Mouse (Mus musculus) midbrain, embryonic 15.5 days (tissue): Measurements from ENCODE around the gene Tagln2. TPM values are rescaled to one million over a fixed set of nuclear protein-coding genes. Genes with fewer than 3 reads are reported as not detected.
A peak's percentile ranks its signal among the peaks of the same experiment; 100 is the strongest.

Experiments
- ATAC-seq: fragments of 200-750 bp; cut with Nextera tagmentation; replicated peaks from 2 replicates; pipeline ENCODE4 v1.8.0; 2017; ENCODE audit warnings: moderate TSS enrichment
- H3K27ac ChIP-seq: fragments of 300-500 bp; sonication (generic); 2 replicates; pipeline ENCODE4 v1.5.1; 2015; ENCODE audit warnings: mild to moderate bottlenecking, inconsistent platforms
- H3K27me3 ChIP-seq: fragments of 300-500 bp; sonication (generic); replicated peaks from 2 replicates; pipeline ENCODE4 v1.6.1; 2015; ENCODE audit warnings: inconsistent platforms
- H3K36me3 ChIP-seq: fragments of 300-500 bp; sonication (generic); replicated peaks from 2 replicates; pipeline ENCODE4 v1.6.1; 2015; ENCODE audit warnings: inconsistent platforms
- H3K4me1 ChIP-seq: fragments of 300-500 bp; sonication (generic); 2 replicates; pipeline ENCODE4 v1.6.1; 2015; ENCODE audit warnings: inconsistent platforms
- H3K4me2 ChIP-seq: fragments of 300-500 bp; sonication (generic); 2 replicates; pipeline ENCODE4 v1.6.1; 2015; ENCODE audit warnings: inconsistent platforms, mild to moderate bottlenecking, moderate library complexity
- H3K4me3 ChIP-seq: fragments of 300-500 bp; sonication (generic); 2 replicates; pipeline ENCODE4 v1.5.1; 2015; ENCODE audit warnings: mild to moderate bottlenecking, inconsistent platforms
- H3K9ac ChIP-seq: fragments of 300-500 bp; sonication (generic); 2 replicates; pipeline ENCODE4 v1.6.1; 2015; ENCODE audit warnings: mild to moderate bottlenecking, inconsistent platforms
- H3K9me3 ChIP-seq: fragments of 300-500 bp; sonication (generic); 2 replicates; pipeline ENCODE4 v1.6.1; 2016; ENCODE audit warnings: inconsistent platforms
- WGBS: fragments of 180-500 bp; shearing (Covaris S2); methylation state at CpG from one replicate; pipeline ENCODE4 v1.1.7; 2015; ENCODE audit warnings: mixed read lengths; 5-methylcytosine and 5-hydroxymethylcytosine counted together
- polyA plus RNA-seq: library from polyadenylated mRNA; unstranded; fragments of >200 nt; fragmentation: Nextera tagmentation; extraction: Ambion mirVana; gene quantifications from 2 replicates; pipeline ENCODE4 v1.2.1, GENCODE M21; 2015

The Tagln2 gene
- polyA plus RNA-seq, 1 experiment from 2014 or later, result 57.2 TPM

DNA sequence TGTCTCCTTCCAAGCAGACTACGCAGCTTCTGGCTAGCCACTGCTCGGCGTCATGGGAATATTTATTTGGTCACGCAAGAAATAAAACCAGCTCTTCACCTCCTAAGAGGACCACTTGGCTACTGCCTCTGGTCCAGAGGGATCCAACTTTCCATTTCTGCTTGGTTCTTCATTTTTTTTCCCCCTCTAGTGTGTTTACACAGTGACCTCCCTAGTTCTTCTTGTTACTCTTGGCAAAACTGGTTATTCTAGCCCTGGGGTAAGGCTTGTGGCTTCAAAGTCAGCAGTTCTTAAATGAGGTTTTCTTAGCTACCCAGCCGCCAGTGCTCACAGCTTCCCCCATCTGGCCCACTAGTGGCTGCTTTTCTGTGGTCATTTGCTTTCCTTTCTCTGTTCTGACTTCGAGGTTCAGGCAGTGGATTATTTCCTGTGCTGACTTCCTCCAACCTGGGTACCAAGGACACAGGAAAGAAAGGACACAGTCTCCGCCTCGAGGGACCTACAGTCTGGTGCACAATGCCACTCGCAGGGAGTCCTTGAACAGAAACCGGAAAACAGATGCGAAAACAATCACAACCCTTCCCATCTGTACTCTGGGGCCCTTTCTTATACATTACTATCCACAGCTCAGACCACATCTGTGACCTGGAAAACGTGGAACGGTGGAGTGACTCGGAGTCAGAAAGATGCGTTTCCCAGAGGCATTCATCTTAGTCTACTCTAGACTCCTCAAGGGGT, 25.3 kb downstream of the Tagln2 start:
- Histone ChIP-seq H3K36me3 (no peaks in the 10 kb centered on the region), H3K9me3 (no peaks in the 10 kb centered on the region), H3K27me3 (no peaks in the 10 kb centered on the region; the same call in 1 of the 2 replicates), H3K9ac (no peak overlapping the region), H3K4me2 (no peak overlapping the region), H3K4me1 (peaks cover 13% of the 10 kb centered on the region), H3K4me3 (no peak overlapping the region), H3K27ac (no peak overlapping the region)
- no peak for ATAC-seq
- WGBS, result 47% methylated on average over 15 of the region's 15 CpGs

DNA sequence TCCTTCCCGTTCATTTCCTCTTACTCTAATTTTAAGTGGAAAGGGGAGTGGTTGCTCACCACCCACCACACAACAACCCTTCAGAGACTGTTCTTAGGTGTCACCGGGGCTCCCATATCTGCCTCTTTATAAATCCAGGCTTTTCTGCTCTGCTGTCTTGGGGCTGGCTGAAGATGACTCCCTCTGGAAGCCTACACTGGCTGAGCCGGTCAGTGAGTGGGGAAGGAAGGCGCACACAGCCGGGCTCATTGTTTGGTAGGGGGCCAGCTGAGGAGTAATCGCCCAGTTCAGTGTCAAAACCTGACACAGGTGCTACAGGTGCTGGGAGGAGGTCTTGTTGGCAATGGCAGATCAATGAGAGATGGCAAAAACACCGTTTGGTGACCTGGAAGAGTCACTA, 26.1 kb downstream of the Tagln2 start:
- 70% methylated on average over 7 of the region's 7 CpGs for WGBS
- H3K4me1 ChIP-seq, result peaks cover 6% of the 10 kb centered on the region

DNA sequence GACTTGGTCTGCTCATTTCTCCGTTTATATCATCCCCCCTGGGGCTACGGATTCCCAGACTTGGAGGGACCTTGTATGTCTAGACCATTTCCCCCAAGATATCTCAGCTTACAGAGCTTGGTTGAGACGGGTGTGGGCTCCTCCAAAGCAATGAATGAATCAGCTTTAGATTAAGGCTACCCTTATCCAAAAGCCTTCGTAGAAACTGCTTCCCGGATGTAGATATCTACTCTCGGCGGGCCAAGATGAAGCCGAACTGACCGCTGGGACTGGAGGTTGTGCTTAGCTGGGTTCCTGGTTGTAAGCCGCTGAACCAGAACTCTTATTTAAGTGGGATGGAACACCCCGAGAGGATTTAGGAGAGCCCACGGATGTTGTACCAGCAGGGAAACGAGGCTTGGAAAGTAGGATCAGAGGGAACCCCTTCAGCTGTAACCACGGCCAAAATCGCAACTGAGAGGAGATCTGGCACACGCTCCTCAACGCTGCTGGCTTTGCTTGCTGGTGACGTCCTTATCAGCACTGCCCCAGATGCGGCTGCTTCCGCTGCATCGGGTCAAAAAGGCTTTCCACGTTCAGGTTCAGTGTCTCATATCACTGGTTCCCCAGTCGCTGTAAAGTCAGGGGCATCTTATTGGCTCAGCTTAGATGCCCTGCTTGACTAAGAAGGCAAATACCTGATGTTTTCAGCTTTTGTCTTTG, 26.7 kb downstream of the Tagln2 start:
- Histone ChIP-seq H3K9me3 (no peaks in the 10 kb centered on the region), H3K4me3 (no peak overlapping the region), H3K27ac (no peak overlapping the region), H3K4me2 (no peak overlapping the region), H3K27me3 (no peaks in the 10 kb centered on the region; the same call in 1 of the 2 replicates), H3K36me3 (no peaks in the 10 kb centered on the region), H3K9ac (no peak overlapping the region), H3K4me1 (no peaks in the 10 kb centered on the region; the same call in 1 of the 2 replicates)
- WGBS, result 69% methylated on average over 23 of the region's 23 CpGs
- ATAC-seq, result no peak

More for the DNA sequence above, 26.1 kb downstream of the Tagln2 start:
- H3K4me3 ChIP-seq, result no peak overlapping the region
- H3K27ac ChIP-seq, result no peak overlapping the region
- no peaks in the 10 kb centered on the region for H3K9me3 ChIP-seq
- ATAC-seq, result no peak
- H3K9ac ChIP-seq, result no peak overlapping the region
- H3K27me3 ChIP-seq, result no peaks in the 10 kb centered on the region; the same call in 1 of the 2 replicates
- no peaks in the 10 kb centered on the region for H3K36me3 ChIP-seq
- no peak overlapping the region for H3K4me2 ChIP-seq

GRCm38 (mm10) chr1:172527431-172527830, 27.6 kb downstream of the Tagln2 start:
- 95% methylated on average over 10 of the region's 10 CpGs for WGBS
- Histone ChIP-seq H3K4me3 (no peak overlapping the region), H3K9ac (no peak overlapping the region), H3K9me3 (no peaks in the 10 kb centered on the region), H3K36me3 (no peaks in the 10 kb centered on the region), H3K4me2 (no peak overlapping the region), H3K4me1 (peaks cover 7% of the 10 kb centered on the region), H3K27me3 (no peaks in the 10 kb centered on the region; the same call in 1 of the 2 replicates), H3K27ac (no peak overlapping the region)
- ATAC-seq, result no peak

DNA sequence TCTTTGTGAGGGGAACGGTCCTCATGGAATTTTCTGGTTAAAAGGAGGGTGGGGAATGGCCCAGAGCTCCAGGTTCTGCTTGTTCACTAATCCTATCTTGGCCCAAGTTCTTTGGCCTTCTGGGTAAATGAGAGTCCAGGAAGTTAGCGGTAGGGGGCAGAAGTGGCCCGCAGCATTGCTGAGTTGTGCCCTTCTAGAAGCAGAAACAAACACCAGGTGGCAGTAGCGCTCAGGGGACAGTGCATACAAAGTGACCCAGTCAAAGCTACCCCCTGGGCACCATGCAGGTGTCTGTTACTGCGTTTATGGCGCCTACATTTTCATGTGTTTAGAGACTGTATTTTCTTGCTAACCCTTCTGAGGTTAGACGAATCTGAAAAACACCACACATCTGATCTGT, 28.9 kb downstream of the Tagln2 start:
- H3K27me3 ChIP-seq, result no peaks in the 10 kb centered on the region; the same call in 1 of the 2 replicates
- H3K9me3 ChIP-seq, result no peaks in the 10 kb centered on the region
- no peak overlapping the region for H3K9ac ChIP-seq
- H3K4me1 ChIP-seq, result peaks cover 15% of the 10 kb centered on the region
- H3K4me2 ChIP-seq, result no peak overlapping the region
- WGBS, result 6% methylated on average over 7 of the region's 7 CpGs
- H3K27ac ChIP-seq, result no peak overlapping the region
- peak; percentile 38 for ATAC-seq
- no peaks in the 10 kb centered on the region for H3K36me3 ChIP-seq
- no peak overlapping the region for H3K4me3 ChIP-seq

GRCm38 (mm10) chr1:172530544-172531220, 30.8 kb downstream of the Tagln2 start:
- Histone ChIP-seq H3K36me3 (no peaks in the 10 kb centered on the region), H3K9ac (no peak overlapping the region), H3K4me2 (no peak overlapping the region), H3K27me3 (no peaks in the 10 kb centered on the region; the same call in 1 of the 2 replicates), H3K4me1 (peaks cover 15% of the 10 kb centered on the region), H3K27ac (no peak overlapping the region), H3K9me3 (no peaks in the 10 kb centered on the region), H3K4me3 (no peak overlapping the region)
- WGBS, result 28% methylated on average over 8 of the region's 8 CpGs
- 0 out of 2 replicates have a peak, but pooled peaks have one; percentile 2 for ATAC-seq

- H3K9ac ChIP-seq, result no peak overlapping the region
- H3K4me3 ChIP-seq, result peak overlapping the region; percentile 17
- WGBS, result 2% methylated on average over 13 of the region's 13 CpGs
- no peaks in the 10 kb centered on the region for H3K9me3 ChIP-seq
- H3K4me2 ChIP-seq, result peak overlapping the region; percentile 40
- H3K4me1 ChIP-seq, result peaks cover 15% of the 10 kb centered on the region
- H3K36me3 ChIP-seq, result no peaks in the 10 kb centered on the region
- ATAC-seq, result peak; percentile 78
- no peak overlapping the region for H3K27ac ChIP-seq
- no peaks in the 10 kb centered on the region; the same call in 1 of the 2 replicates for H3K27me3 ChIP-seq
Observed at GRCm38 (mm10) chr1:172532551-172532950, 32.7 kb downstream of the Tagln2 start.

DNA sequence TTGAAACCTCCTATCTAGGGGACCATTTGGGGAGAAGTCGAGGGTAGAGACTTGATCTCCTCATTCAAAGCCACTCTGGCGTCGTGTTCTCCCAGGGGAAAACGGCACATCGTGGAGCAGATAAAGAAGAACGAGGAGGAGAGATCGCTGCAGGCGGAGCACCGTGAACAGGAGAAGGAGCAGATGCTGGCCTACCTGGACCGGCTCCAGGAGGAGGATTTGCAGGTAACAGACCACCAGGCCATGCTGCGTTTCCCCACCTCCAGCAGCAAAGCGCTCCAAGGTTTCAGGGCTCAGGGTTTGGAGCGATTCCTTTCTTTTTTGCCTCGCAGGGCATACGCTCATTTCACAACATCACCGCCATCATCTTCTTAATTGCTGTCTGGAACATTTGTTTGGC, 35.3 kb downstream of the Tagln2 start:
- no peaks in the 10 kb centered on the region for H3K27me3 ChIP-seq
- H3K9ac ChIP-seq, result no peak overlapping the region
- H3K36me3 ChIP-seq, result no peaks in the 10 kb centered on the region
- no peak overlapping the region for H3K4me3 ChIP-seq
- no peak overlapping the region for H3K4me2 ChIP-seq
- H3K9me3 ChIP-seq, result no peaks in the 10 kb centered on the region
- no peak for ATAC-seq
- WGBS, result 81% methylated on average over 16 of the region's 16 CpGs
- H3K27ac ChIP-seq, result no peak overlapping the region
- peaks cover 21% of the 10 kb centered on the region for H3K4me1 ChIP-seq

DNA sequence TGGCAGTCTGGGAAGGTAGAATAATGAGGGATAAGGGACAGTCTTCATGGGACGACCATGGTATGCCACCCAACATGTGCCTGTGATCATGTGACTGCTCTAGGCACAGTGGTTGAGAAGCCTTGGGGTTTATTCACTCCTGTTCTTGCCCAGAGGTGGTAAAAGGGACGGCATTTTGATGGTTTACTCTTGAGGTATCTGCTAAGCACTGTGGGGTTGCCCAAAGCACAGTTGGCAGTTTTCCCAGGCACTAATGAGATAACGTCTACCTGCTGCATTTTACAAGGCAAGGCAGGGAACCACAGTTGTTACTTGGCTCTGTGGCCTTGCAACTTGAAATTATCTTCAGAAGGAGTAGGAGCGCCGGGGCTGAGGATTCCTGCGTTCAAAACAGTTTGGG, 40.0 kb downstream of the Tagln2 start:
- no peaks in the 10 kb centered on the region for H3K27me3 ChIP-seq
- 53% methylated on average over 6 of the region's 6 CpGs for WGBS
- 0 out of 2 replicates have a peak overlapping the region, but pooled peaks have one; percentile 11 for H3K9ac ChIP-seq
- no peak overlapping the region for H3K4me2 ChIP-seq
- no peaks in the 10 kb centered on the region for H3K36me3 ChIP-seq
- peak overlapping the region; percentile 64 for H3K27ac ChIP-seq
- H3K9me3 ChIP-seq, result no peaks in the 10 kb centered on the region
- H3K4me1 ChIP-seq, result peaks cover 13% of the 10 kb centered on the region
- no peak overlapping the region for H3K4me3 ChIP-seq
- peak; percentile 40 for ATAC-seq

GRCm38 (mm10) chr1:172540283-172540820, 40.5 kb downstream of the Tagln2 start:
- 34% methylated on average over 11 of the region's 11 CpGs for WGBS
- peak; percentile 42 for ATAC-seq
- peak overlapping the region; percentile 64 for H3K27ac ChIP-seq

DNA sequence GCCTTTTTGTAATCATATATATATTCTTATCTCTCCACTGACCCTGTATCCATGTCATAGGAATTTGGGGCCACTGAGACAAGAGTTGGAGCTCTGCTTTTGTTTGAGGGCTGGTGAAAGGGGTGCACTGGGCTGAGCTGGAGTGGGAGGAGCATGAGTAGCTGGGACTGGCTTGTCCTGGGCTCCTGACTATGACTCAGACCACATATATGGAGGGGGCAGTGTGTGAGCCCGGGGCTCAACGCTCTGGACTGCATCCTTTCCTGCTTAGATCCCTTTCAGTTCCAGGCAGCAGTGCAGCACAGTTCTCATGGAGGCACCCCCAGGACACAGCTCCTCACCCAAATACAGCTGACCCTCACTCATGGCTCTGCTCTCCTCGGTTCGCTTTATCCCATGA, 46.2 kb downstream of the Tagln2 start:
- whole genome bisulfite sequencing, result 89% methylated on average over 4 of the region's 4 CpGs
- Histone ChIP-seq H3K9ac (no peak overlapping the region), H3K36me3 (no peaks in the 10 kb centered on the region), H3K4me2 (no peak overlapping the region), H3K27ac (no peak overlapping the region), H3K9me3 (no peaks in the 10 kb centered on the region), H3K4me3 (no peak overlapping the region), H3K4me1 (peaks cover 18% of the 10 kb centered on the region), H3K27me3 (no peaks in the 10 kb centered on the region)
- ATAC-seq, result no peak

More at GRCm38 (mm10) chr1:172540283-172540820, 40.5 kb downstream of the Tagln2 start:
- Histone ChIP-seq H3K36me3 (no peaks in the 10 kb centered on the region), H3K4me2 (no peak overlapping the region), H3K4me1 (peaks cover 13% of the 10 kb centered on the region), H3K9me3 (no peaks in the 10 kb centered on the region), H3K4me3 (no peak overlapping the region), H3K9ac (0 out of 2 replicates have a peak overlapping the region, but pooled peaks have one; percentile 11), H3K27me3 (no peaks in the 10 kb centered on the region)

DNA sequence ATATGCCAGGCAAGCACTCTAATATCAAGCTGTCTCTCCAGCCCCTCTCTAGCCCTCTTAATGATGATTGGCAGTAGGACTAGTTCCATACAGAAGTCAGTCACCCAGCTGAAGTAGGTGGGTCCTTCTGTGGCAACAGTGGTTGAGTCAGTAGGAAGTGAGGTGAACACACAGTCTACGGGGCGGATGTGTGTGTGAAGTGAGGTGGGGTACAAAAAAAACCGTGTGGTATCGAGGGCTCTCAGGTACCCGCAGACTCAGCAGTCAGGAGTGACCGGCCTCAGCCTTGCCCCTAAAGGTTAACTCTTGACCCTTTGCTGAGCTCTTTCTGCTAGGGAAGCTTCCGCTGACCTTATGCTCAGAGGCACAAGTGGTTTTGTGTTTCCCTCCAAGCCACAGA, 48.7 kb downstream of the Tagln2 start:
- Histone ChIP-seq H3K4me3 (no peak overlapping the region), H3K27me3 (no peaks in the 10 kb centered on the region), H3K27ac (no peak overlapping the region), H3K4me2 (no peak overlapping the region), H3K9me3 (no peaks in the 10 kb centered on the region), H3K4me1 (peaks cover 22% of the 10 kb centered on the region), H3K9ac (no peak overlapping the region), H3K36me3 (no peaks in the 10 kb centered on the region)
- WGBS, result 57% methylated on average over 7 of the region's 7 CpGs
- no peak for ATAC-seq
